Mouse (Mus musculus) hindbrain, embryonic 10.5 days (tissue): ENCODE measurements around the gene Masp1. TPM values are rescaled to one million over a fixed set of nuclear protein-coding genes. Genes with fewer than 3 reads are reported as not detected.
A peak's percentile ranks its signal among the peaks of the same experiment; 100 is the strongest.

ENCODE experiments used
- DNase-seq: peaks from one replicate; pipeline ENCODE4 v3.0.0-alpha.2; 2017; ENCODE audit warnings: low spot score
- H3K27ac ChIP-seq: fragments of 300-500 bp; sonication (generic); 2 replicates; pipeline ENCODE4 v1.5.1; 2016; ENCODE audit warnings: mild to moderate bottlenecking, moderate library complexity
- H3K27me3 ChIP-seq: fragments of 300-500 bp; sonication (generic); 2 replicates; pipeline ENCODE4 v1.6.1; 2016; ENCODE audit warnings: mild to moderate bottlenecking; ENCODE audit not compliant: poor library complexity, insufficient read depth, severe bottlenecking
- H3K36me3 ChIP-seq: fragments of 300-500 bp; sonication (generic); 2 replicates; pipeline ENCODE4 v1.6.1; 2016; ENCODE audit warnings: mild to moderate bottlenecking, moderate library complexity
- H3K4me1 ChIP-seq: fragments of 300-500 bp; sonication (generic); replicated peaks from 2 replicates; pipeline ENCODE4 v1.6.1; 2016; ENCODE audit warnings: mild to moderate bottlenecking
- H3K4me3 ChIP-seq: fragments of 300-500 bp; sonication (generic); 2 replicates; pipeline ENCODE4 v1.5.1; 2016; ENCODE audit warnings: mild to moderate bottlenecking, moderate library complexity
- H3K9me3 ChIP-seq: fragments of 300-500 bp; sonication (generic); 2 replicates; pipeline ENCODE4 v1.6.1; 2016; ENCODE audit warnings: mild to moderate bottlenecking, moderate library complexity
- WGBS: fragments of 180-500 bp; shearing (Covaris S2); methylation state at CpG from one replicate; pipeline ENCODE4 v1.1.7; 2016; 5-methylcytosine and 5-hydroxymethylcytosine counted together
- polyA plus RNA-seq: library from polyadenylated mRNA; unstranded; fragments of >200 nt; fragmentation: Nextera tagmentation; extraction: Ambion mirVana; gene quantifications from 2 replicates; pipeline ENCODE4 v1.2.1, GENCODE M21; 2016

Masp1 gene
- 6.2 and 19.2 TPM in 2 replicates for polyA plus RNA-seq

- H3K4me1 ChIP-seq: peaks cover 40% of the 10 kb centered on the region
- 1% methylated on average over 12 of the region's 12 CpGs for WGBS
Observed at GRCm38 (mm10) chr16:23520235-23520871, at the start of gene Masp1, which contains the start of gene Rtp4. Gene Masp1 (minus strand): TSS chr16:23520815. Gene Rtp4 (plus strand): TSS chr16:23520291.

GRCm38 (mm10) chr16:23568369-23568958 lies 47.8 kb upstream of the Masp1 start:
- DNase-seq: no peak
- WGBS: 77% methylated on average over 4 of the region's 4 CpGs
- Histone ChIP-seq H3K9me3 (no peaks in the 10 kb centered on the region), H3K4me1 (no peaks in the 10 kb centered on the region), H3K27me3 (no peaks in the 10 kb centered on the region), H3K36me3 (no peaks in the 10 kb centered on the region), H3K4me3 (no peak overlapping the region), H3K27ac (no peak overlapping the region)

More at GRCm38 (mm10) chr16:23520235-23520871, at the start of gene Masp1, which contains the start of gene Rtp4:
- peak; percentile 46 for DNase-seq
- Histone ChIP-seq H3K27ac (peak within 1 kb of the TSS; percentile 89), H3K9me3 (no peaks in the 10 kb centered on the region), H3K4me3 (peak within 1 kb of the TSS; percentile 56), H3K36me3 (no peaks in the 10 kb centered on the region), H3K27me3 (peaks cover 20% of the 10 kb centered on the region; the same call in 1 of the 2 replicates)

GRCm38 (mm10) chr16:23557669-23558068 lies 37.1 kb upstream of the Masp1 start:
- WGBS: 83% methylated on average over 2 of the region's 2 CpGs
- no peak overlapping the region for H3K4me3 ChIP-seq
- no peak overlapping the region for H3K27ac ChIP-seq
- no peaks in the 10 kb centered on the region for H3K27me3 ChIP-seq
- H3K36me3 ChIP-seq: no peaks in the 10 kb centered on the region
- H3K9me3 ChIP-seq: no peaks in the 10 kb centered on the region
- no peaks in the 10 kb centered on the region for H3K4me1 ChIP-seq
- no peak for DNase-seq

GRCm38 (mm10) chr16:23557195-23557594 lies 36.6 kb upstream of the Masp1 start:
- DNase-seq: no peak
- Histone ChIP-seq H3K4me1 (no peaks in the 10 kb centered on the region), H3K36me3 (no peaks in the 10 kb centered on the region), H3K4me3 (no peak overlapping the region), H3K9me3 (no peaks in the 10 kb centered on the region), H3K27me3 (no peaks in the 10 kb centered on the region), H3K27ac (no peak overlapping the region)
- WGBS: 89% methylated on average over 5 of the region's 5 CpGs

- no peak for DNase-seq
- Histone ChIP-seq H3K27ac (no peak overlapping the region), H3K4me3 (no peak overlapping the region), H3K27me3 (no peaks in the 10 kb centered on the region), H3K4me1 (no peaks in the 10 kb centered on the region), H3K36me3 (no peaks in the 10 kb centered on the region), H3K9me3 (no peaks in the 10 kb centered on the region)
- 92% methylated on average over 5 of the region's 5 CpGs for WGBS
Observed at GRCm38 (mm10) chr16:23554673-23555072, 34.1 kb upstream of the Masp1 start.

GRCm38 (mm10) chr16:23550981-23551582 lies 30.5 kb upstream of the Masp1 start:
- no peaks in the 10 kb centered on the region for H3K9me3 ChIP-seq
- H3K27me3 ChIP-seq: no peaks in the 10 kb centered on the region
- no peak overlapping the region for H3K27ac ChIP-seq
- WGBS: 90% methylated on average over 18 of the region's 18 CpGs
- H3K36me3 ChIP-seq: no peaks in the 10 kb centered on the region
- DNase-seq: no peak
- H3K4me1 ChIP-seq: no peaks in the 10 kb centered on the region
- no peak overlapping the region for H3K4me3 ChIP-seq

GRCm38 (mm10) chr16:23550346-23550980 lies 29.8 kb upstream of the Masp1 start:
- WGBS: 47% methylated on average over 8 of the region's 8 CpGs

GRCm38 (mm10) chr16:23547783-23548182 lies 27.2 kb upstream of the Masp1 start:
- Histone ChIP-seq H3K4me3 (no peak overlapping the region), H3K9me3 (no peaks in the 10 kb centered on the region), H3K27me3 (no peaks in the 10 kb centered on the region), H3K4me1 (no peaks in the 10 kb centered on the region), H3K27ac (no peak overlapping the region), H3K36me3 (no peaks in the 10 kb centered on the region)
- 88% methylated on average over 4 of the region's 4 CpGs for WGBS
- DNase-seq: no peak

More at GRCm38 (mm10) chr16:23550346-23550980, 29.8 kb upstream of the Masp1 start:
- Histone ChIP-seq H3K9me3 (no peaks in the 10 kb centered on the region), H3K4me1 (no peaks in the 10 kb centered on the region), H3K4me3 (no peak overlapping the region), H3K27me3 (no peaks in the 10 kb centered on the region), H3K36me3 (no peaks in the 10 kb centered on the region), H3K27ac (no peak overlapping the region)
- peak; percentile 48 for DNase-seq

GRCm38 (mm10) chr16:23544361-23544760 lies 23.7 kb upstream of the Masp1 start:
- WGBS: 64% methylated on average over 7 of the region's 7 CpGs

GRCm38 (mm10) chr16:23542866-23543265 lies 22.3 kb upstream of the Masp1 start:
- Histone ChIP-seq H3K9me3 (no peaks in the 10 kb centered on the region), H3K4me1 (no peaks in the 10 kb centered on the region), H3K27me3 (no peaks in the 10 kb centered on the region), H3K27ac (no peak overlapping the region), H3K4me3 (no peak overlapping the region), H3K36me3 (no peaks in the 10 kb centered on the region)
- 75% methylated on average over 4 of the region's 4 CpGs for WGBS
- DNase-seq: no peak

More at GRCm38 (mm10) chr16:23544361-23544760, 23.7 kb upstream of the Masp1 start:
- Histone ChIP-seq H3K36me3 (no peaks in the 10 kb centered on the region), H3K27me3 (no peaks in the 10 kb centered on the region), H3K27ac (no peak overlapping the region), H3K4me1 (no peaks in the 10 kb centered on the region), H3K9me3 (no peaks in the 10 kb centered on the region), H3K4me3 (no peak overlapping the region)
- no peak for DNase-seq

- Histone ChIP-seq H3K27ac (no peak overlapping the region), H3K9me3 (no peaks in the 10 kb centered on the region), H3K4me1 (no peaks in the 10 kb centered on the region), H3K27me3 (no peaks in the 10 kb centered on the region), H3K4me3 (no peak overlapping the region), H3K36me3 (no peaks in the 10 kb centered on the region)
- 70% methylated on average over 4 of the region's 4 CpGs for WGBS
- no peak for DNase-seq
Observed at GRCm38 (mm10) chr16:23541046-23541445, 20.4 kb upstream of the Masp1 start.

GRCm38 (mm10) chr16:23533707-23534106 lies 13.1 kb upstream of the Masp1 start:
- no peak overlapping the region for H3K27ac ChIP-seq
- no peaks in the 10 kb centered on the region for H3K27me3 ChIP-seq
- H3K9me3 ChIP-seq: no peaks in the 10 kb centered on the region
- H3K4me3 ChIP-seq: no peak overlapping the region
- WGBS: 80% methylated on average over 3 of the region's 3 CpGs
- no peak for DNase-seq
- H3K36me3 ChIP-seq: no peaks in the 10 kb centered on the region
- no peaks in the 10 kb centered on the region for H3K4me1 ChIP-seq

GRCm38 (mm10) chr16:23529186-23529585 lies 8.6 kb upstream of the Masp1 start:
- H3K4me1 ChIP-seq: no peaks in the 10 kb centered on the region
- no peaks in the 10 kb centered on the region for H3K9me3 ChIP-seq
- no peaks in the 10 kb centered on the region for H3K27me3 ChIP-seq
- no peaks in the 10 kb centered on the region for H3K36me3 ChIP-seq
- H3K4me3 ChIP-seq: no peak overlapping the region
- WGBS: 81% methylated on average over 4 of the region's 4 CpGs
- H3K27ac ChIP-seq: no peak overlapping the region
- DNase-seq: no peak
